ENCODE assay signal across 26 mouse cellular contexts in genomic region chr1:172347382-172347781, GRCm38 (mm10). TPM values are rescaled to one million over a fixed set of nuclear protein-coding genes. Genes with fewer than 3 reads are reported as not detected.
DNase-seq lines count a peak whose midpoint lies in the region; ATAC-seq and TF ChIP-seq lines count a peak whose summit lies in the region.
"Had no signal": no experiment of that assay in that cellular context is flagged by ENCODE, and none has a peak within 500 bp of the region (broad histone marks: within the 10 kb centered on the region; RNA-seq: fewer than 3 reads in every experiment).

No protein-coding gene starts in this region.

- H3K9me3 ChIP-seq in forebrain, embryonic 14.5 days (replicated peaks; ENCODE audit: control insufficient read depth, low read length): no peaks in the 10 kb centered on the region
- H3K9me3 ChIP-seq in forebrain, embryonic 15.5 days: no peaks in the 10 kb centered on the region
- no peaks in the 10 kb centered on the region for H3K9me3 ChIP-seq in intestine, embryonic 16.5 days (ENCODE audit: control insufficient read depth, low read length)
- H3K9me3 ChIP-seq: embryonic facial prominence, embryonic 13.5 days; heart, embryonic 15.5 days; liver, embryonic 13.5 days; lung, embryonic 15.5 days; midbrain, embryonic 12.5 days had no signal

- H3K79me2 ChIP-seq in liver, adult 2 months (ENCODE audit: control insufficient read depth, insufficient read depth, low read length): no peaks in the 10 kb centered on the region

- H3K4me1 ChIP-seq in forebrain, embryonic 14.5 days (ENCODE audit: control insufficient read depth, insufficient read depth, low read length): peaks cover 27% of the 10 kb centered on the region
- H3K4me1 ChIP-seq in forebrain, embryonic 15.5 days: peaks cover 32% of the 10 kb centered on the region
- H3K4me1 ChIP-seq in liver, adult 2 months (ENCODE audit: control insufficient read depth, insufficient read depth, low read length): no peaks in the 10 kb centered on the region
- H3K4me1 ChIP-seq in cortical plate, adult 2 months (ENCODE audit: control insufficient read depth, insufficient read depth, low read length): 0 out of 2 replicates have a peak, but pooled peaks cover 3% of the 10 kb centered on the region
- no peaks in the 10 kb centered on the region for H3K4me1 ChIP-seq in intestine, embryonic 16.5 days (ENCODE audit: control insufficient read depth, insufficient read depth, low read length)
- H3K4me1 ChIP-seq: liver, embryonic 13.5 days had no signal

- H3K27ac ChIP-seq in forebrain, embryonic 14.5 days (ENCODE audit: low read depth, low read length): 0 out of 2 replicates have a peak overlapping the region, but pooled peaks have one; percentile 14
- no peak overlapping the region for H3K27ac ChIP-seq in forebrain, embryonic 15.5 days (replicated peaks)
- H3K27ac ChIP-seq in liver, adult 2 months (replicated peaks; ENCODE audit: insufficient read depth, low read depth, low read length): peak overlapping the region; percentile 33; the same call in 1 of the 2 replicates
- peak overlapping the region; percentile 73 for H3K27ac ChIP-seq in cortical plate, adult 2 months (ENCODE audit: insufficient read depth, low read length)
- H3K27ac ChIP-seq in intestine, embryonic 16.5 days (ENCODE audit: low read length): no peak overlapping the region
- H3K27ac ChIP-seq: embryonic facial prominence, embryonic 13.5 days; heart, embryonic 15.5 days; kidney, postnatal 0 days; liver, embryonic 13.5 days; lung, embryonic 15.5 days had no signal

- TF ChIP-seq CTCF in liver, adult 2 months (IDR thresholded peaks at IDR 0.05; ENCODE audit: low read depth, low read length): no peak
- TF ChIP-seq CTCF in cortical plate, adult 2 months (IDR thresholded peaks at IDR 0.05; ENCODE audit: extremely low read depth, insufficient read depth, low read length): no peak

- no peak overlapping the region for H3K9ac ChIP-seq in forebrain, embryonic 14.5 days (ENCODE audit: low read length)
- no peak overlapping the region for H3K9ac ChIP-seq in forebrain, embryonic 15.5 days (replicated peaks)
- no peak overlapping the region for H3K9ac ChIP-seq in liver, adult 2 months (ENCODE audit: low read depth, low read length)
- H3K9ac ChIP-seq in intestine, embryonic 16.5 days (ENCODE audit: low read depth, low read length): no peak overlapping the region
- H3K9ac ChIP-seq: embryonic facial prominence, embryonic 13.5 days; heart, embryonic 15.5 days; liver, embryonic 13.5 days; lung, embryonic 15.5 days; midbrain, embryonic 12.5 days had no signal

- ATAC-seq in forebrain, embryonic 14.5 days: no peak
- ATAC-seq in forebrain, embryonic 15.5 days (replicated peaks): no peak
- ATAC-seq in megakaryocyte progenitor cell, adult 5-6 weeks (replicated peaks; ENCODE audit: poor library complexity): peak; percentile 46
- ATAC-seq in intestine, embryonic 16.5 days: no peak

- TF ChIP-seq POLR2A in liver, adult 2 months (IDR thresholded peaks at IDR 0.05; ENCODE audit: extremely low read depth, insufficient read depth, low read length): no peak
- no peak for TF ChIP-seq POLR2A in cortical plate, adult 2 months (IDR thresholded peaks at IDR 0.05; ENCODE audit: extremely low read depth, insufficient read depth, low read length)

- H3K4me3 ChIP-seq in forebrain, embryonic 14.5 days (ENCODE audit: low read depth, low read length): no peak overlapping the region
- no peak overlapping the region for H3K4me3 ChIP-seq in forebrain, embryonic 15.5 days
- H3K4me3 ChIP-seq in liver, adult 2 months (ENCODE audit: insufficient read depth, low read depth, low read length): no peak overlapping the region
- H3K4me3 ChIP-seq in cortical plate, adult 2 months (ENCODE audit: insufficient read depth, low read length): no peak overlapping the region
- H3K4me3 ChIP-seq in intestine, embryonic 16.5 days (ENCODE audit: low read length): no peak overlapping the region
- H3K4me3 ChIP-seq: embryonic facial prominence, embryonic 13.5 days; erythroblast, embryonic 14.5 days; heart, embryonic 15.5 days; liver, embryonic 13.5 days; lung, embryonic 15.5 days; midbrain, embryonic 12.5 days had no signal

- no peak for DNase-seq in forebrain, embryonic 14.5 days (ENCODE audit: low spot score)
- DNase-seq in liver, adult 2 months (ENCODE audit: extremely low read depth, low read depth, low spot score): peak; percentile 30
- no peak for DNase-seq in liver
- DNase-seq: adrenal gland, postnatal 36 days; cerebellum, adult 11 months; cerebellum, postnatal 25 days; embryo, embryonic 11 days; gastrocnemius, postnatal 36 days; heart, postnatal 36 days; liver, embryonic 13.5 days; lung, postnatal 4 days; thymus, postnatal 14 days had no signal

- H3K27me3 ChIP-seq in forebrain, embryonic 14.5 days (replicated peaks; ENCODE audit: control insufficient read depth, insufficient read depth, low read length): no peaks in the 10 kb centered on the region
- H3K27me3 ChIP-seq in forebrain, embryonic 15.5 days: no peaks in the 10 kb centered on the region
- peaks cover 6% of the 10 kb centered on the region; the same call in 1 of the 2 replicates for H3K27me3 ChIP-seq in liver, adult 2 months (ENCODE audit: control insufficient read depth, insufficient read depth, low read length)
- peaks cover 16% of the 10 kb centered on the region; the same call in 1 of the 2 replicates for H3K27me3 ChIP-seq in intestine, embryonic 16.5 days (replicated peaks; ENCODE audit: control insufficient read depth, insufficient read depth, low read length)

- 90% methylated on average over 12 of the region's 12 CpGs for WGBS in forebrain, embryonic 14.5 days
- 92% methylated on average over 12 of the region's 12 CpGs for WGBS in forebrain, embryonic 15.5 days
- WGBS in liver, adult 2 months: 75% methylated on average over 12 of the region's 12 CpGs
- 85% methylated on average over 12 of the region's 12 CpGs for WGBS in intestine, embryonic 16.5 days

- H3K36me3 ChIP-seq in forebrain, embryonic 14.5 days (ENCODE audit: control insufficient read depth, insufficient read depth, low read length): no peaks in the 10 kb centered on the region
- no peaks in the 10 kb centered on the region for H3K36me3 ChIP-seq in forebrain, embryonic 15.5 days
- H3K36me3 ChIP-seq in liver, adult 2 months (ENCODE audit: control insufficient read depth, insufficient read depth, low read length): no peaks in the 10 kb centered on the region
- H3K36me3 ChIP-seq in intestine, embryonic 16.5 days (ENCODE audit: control insufficient read depth, insufficient read depth, low read length): no peaks in the 10 kb centered on the region
- H3K36me3 ChIP-seq: embryonic facial prominence, embryonic 13.5 days; heart, embryonic 15.5 days; liver, embryonic 13.5 days; lung, embryonic 15.5 days; midbrain, embryonic 12.5 days had no signal

- no peak overlapping the region for H3K4me2 ChIP-seq in forebrain, embryonic 14.5 days (ENCODE audit: low read length)
- no peak overlapping the region for H3K4me2 ChIP-seq in forebrain, embryonic 15.5 days (replicated peaks)
- no peak overlapping the region for H3K4me2 ChIP-seq in intestine, embryonic 16.5 days (ENCODE audit: low read depth, low read length)
- H3K4me2 ChIP-seq: embryonic facial prominence, embryonic 13.5 days; heart, embryonic 15.5 days; liver, embryonic 13.5 days; lung, embryonic 15.5 days; midbrain, embryonic 12.5 days had no signal

RNA-seq across cellular contexts. Expression of gene Kcnj10, which starts 6.4 kb away (rescaled TPM):
- 1.5 and 1.6 TPM in 2 replicates for polyA plus RNA-seq in forebrain, embryonic 14.5 days (2014; fragmentation: Nextera tagmentation; extraction: Ambion mirVana)
- 1.7 and 1.9 TPM in 2 replicates for polyA plus RNA-seq in forebrain, embryonic 15.5 days (2015; fragmentation: Nextera tagmentation; extraction: Ambion mirVana)
- 0.37 and 0.47 TPM in 2 replicates for total RNA-seq in liver, adult 2 months (2014; rRNA removed)
- polyA plus RNA-seq in liver, adult 2 months (2012; rRNA removed): 0.34 and 0.39 TPM in 2 replicates
- 96.8 and 102 TPM in 2 replicates for polyA plus RNA-seq in cortical plate, adult 2 months (2012; rRNA removed)
- 0.20 and 0.24 TPM in 2 replicates for total RNA-seq in megakaryocyte progenitor cell, adult 5-6 weeks (2015)
- total RNA-seq in megakaryocyte progenitor cell, adult 5-6 weeks (2017): 0.04 and 0.14 TPM in 2 replicates
- 0.07 and 0.10 TPM in 2 replicates for polyA plus RNA-seq in intestine, embryonic 16.5 days (2015; fragmentation: Nextera tagmentation; extraction: Ambion mirVana)
- total RNA-seq: gastrocnemius, postnatal 36 days had no signal
- polyA plus RNA-seq: erythroblast, embryonic 14.5 days had no signal

RNA-seq across cellular contexts. Expression of gene Kcnj9, which starts 18.3 kb away (rescaled TPM):
- polyA plus RNA-seq in forebrain, embryonic 14.5 days (2014; fragmentation: Nextera tagmentation; extraction: Ambion mirVana): 1.3 and 1.5 TPM in 2 replicates
- polyA plus RNA-seq in forebrain, embryonic 15.5 days (2015; fragmentation: Nextera tagmentation; extraction: Ambion mirVana): 3.4 and 3.5 TPM in 2 replicates
- total RNA-seq in liver, adult 2 months (2014; rRNA removed): 0.09 and 0.20 TPM in 2 replicates
- 0.02 and 0.09 TPM in 2 replicates for polyA plus RNA-seq in liver, adult 2 months (2012; rRNA removed)
- polyA plus RNA-seq in cortical plate, adult 2 months (2012; rRNA removed): 169 and 180 TPM in 2 replicates
- total RNA-seq in megakaryocyte progenitor cell, adult 5-6 weeks (2015): not detected in 2 replicates
- total RNA-seq in megakaryocyte progenitor cell, adult 5-6 weeks (2017): not detected in 2 replicates
- not detected in 2 replicates for polyA plus RNA-seq in intestine, embryonic 16.5 days (2015; fragmentation: Nextera tagmentation; extraction: Ambion mirVana)
- total RNA-seq: gastrocnemius, adult 18-20 months; gastrocnemius, postnatal 36 days; heart, adult 8-10 months; heart, postnatal 36 days had no signal
- polyA plus RNA-seq: embryonic facial prominence, embryonic 13.5 days; heart, embryonic 15.5 days; limb, embryonic 11.5 days; liver, embryonic 13.5 days; stomach, embryonic 14.5 days had no signal

RNA-seq across cellular contexts. Expression of gene Pigm, which starts 29.0 kb away (rescaled TPM):
- polyA plus RNA-seq in forebrain, embryonic 14.5 days (2014; fragmentation: Nextera tagmentation; extraction: Ambion mirVana): 4.8 and 5.1 TPM in 2 replicates
- 4.7 TPM in 2 replicates for polyA plus RNA-seq in forebrain, embryonic 15.5 days (2015; fragmentation: Nextera tagmentation; extraction: Ambion mirVana)
- 3.6 and 3.7 TPM in 2 replicates for total RNA-seq in liver, adult 2 months (2014; rRNA removed)
- 2.9 and 4.4 TPM in 2 replicates for polyA plus RNA-seq in liver, adult 2 months (2012; rRNA removed)
- 6.5 TPM in 2 replicates for polyA plus RNA-seq in cortical plate, adult 2 months (2012; rRNA removed)
- 14.7 and 16.2 TPM in 2 replicates for total RNA-seq in megakaryocyte progenitor cell, adult 5-6 weeks (2015)
- 15.3 and 15.7 TPM in 2 replicates for total RNA-seq in megakaryocyte progenitor cell, adult 5-6 weeks (2017)
- polyA plus RNA-seq in intestine, embryonic 16.5 days (2015; fragmentation: Nextera tagmentation; extraction: Ambion mirVana): 5.0 and 5.6 TPM in 2 replicates

RNA-seq across cellular contexts. Expression of gene Atp1a2, which starts 49.5 kb away (rescaled TPM):
- 12.9 and 19.8 TPM in 2 replicates for polyA plus RNA-seq in forebrain, embryonic 14.5 days (2014; fragmentation: Nextera tagmentation; extraction: Ambion mirVana)
- polyA plus RNA-seq in forebrain, embryonic 15.5 days (2015; fragmentation: Nextera tagmentation; extraction: Ambion mirVana): 32.2 and 33.1 TPM in 2 replicates
- 0.92 and 0.94 TPM in 2 replicates for total RNA-seq in liver, adult 2 months (2014; rRNA removed)
- polyA plus RNA-seq in liver, adult 2 months (2012; rRNA removed): 0.37 and 0.59 TPM in 2 replicates
- polyA plus RNA-seq in cortical plate, adult 2 months (2012; rRNA removed): 534 and 567 TPM in 2 replicates
- total RNA-seq in megakaryocyte progenitor cell, adult 5-6 weeks (2015): not detected in 2 replicates
- total RNA-seq in megakaryocyte progenitor cell, adult 5-6 weeks (2017): not detected in 2 replicates
- 3.1 and 3.2 TPM in 2 replicates for polyA plus RNA-seq in intestine, embryonic 16.5 days (2015; fragmentation: Nextera tagmentation; extraction: Ambion mirVana)
- polyA plus RNA-seq: erythroblast, embryonic 14.5 days had no signal

Comparison
In these comparisons a context has a peak if more than half of its experiments do, and no peak if none do; other contexts are left out.
1. H3K27ac ChIP-seq: peak in forebrain, embryonic 14.5 days (single experiment), liver, adult 2 months (single experiment) and cortical plate, adult 2 months (single experiment); none in forebrain, embryonic 15.5 days (single experiment) and intestine, embryonic 16.5 days (single experiment).
2. RNA of gene Kcnj10, which starts 6.4 kb away (polyA plus RNA-seq): 96.8 to 102 TPM in cortical plate, adult 2 months; 1.7 to 1.9 TPM in forebrain, embryonic 15.5 days, 1.5 to 1.6 TPM in forebrain, embryonic 14.5 days, 0.34 to 0.39 TPM in liver, adult 2 months and 0.07 to 0.10 TPM in intestine, embryonic 16.5 days; every median in the first group is over 10 times any median in the second.
3. RNA of gene Kcnj9, which starts 18.3 kb away (polyA plus RNA-seq): 169 to 180 TPM in cortical plate, adult 2 months; 3.4 to 3.5 TPM in forebrain, embryonic 15.5 days, 1.3 to 1.5 TPM in forebrain, embryonic 14.5 days, not detected in intestine, embryonic 16.5 days and 0.02 to 0.09 TPM in liver, adult 2 months; every median in the first group is over 10 times any median in the second.